Mouse (Mus musculus) forebrain, embryonic 15.5 days (tissue): ENCODE measurements around the gene Fam104a. TPM values are rescaled to one million over a fixed set of nuclear protein-coding genes. Genes with fewer than 3 reads are reported as not detected.

Experiments
- ATAC-seq: fragments of 200-750 bp; cut with Nextera tagmentation; replicated peaks from 2 replicates; pipeline ENCODE4 v1.8.0; 2017; ENCODE audit warnings: mild to moderate bottlenecking, moderate TSS enrichment, moderate library complexity
- H3K27ac ChIP-seq: fragments of 300-500 bp; sonication (generic); replicated peaks from 2 replicates; pipeline ENCODE4 v1.5.1; 2015; ENCODE audit warnings: mild to moderate bottlenecking, inconsistent platforms
- H3K27me3 ChIP-seq: fragments of 300-500 bp; sonication (generic); 2 replicates; pipeline ENCODE4 v1.6.1; 2015; ENCODE audit warnings: inconsistent platforms
- H3K36me3 ChIP-seq: fragments of 300-500 bp; sonication (generic); 2 replicates; pipeline ENCODE4 v1.6.1; 2015; ENCODE audit warnings: mild to moderate bottlenecking, inconsistent platforms
- H3K4me1 ChIP-seq: fragments of 300-500 bp; sonication (generic); 2 replicates; pipeline ENCODE4 v1.6.1; 2015; ENCODE audit warnings: inconsistent platforms
- H3K4me2 ChIP-seq: fragments of 300-500 bp; sonication (generic); replicated peaks from 2 replicates; pipeline ENCODE4 v1.6.1; 2015; ENCODE audit warnings: mild to moderate bottlenecking, inconsistent platforms
- H3K4me3 ChIP-seq: fragments of 300-500 bp; sonication (generic); 2 replicates; pipeline ENCODE4 v1.5.1; 2015; ENCODE audit warnings: mild to moderate bottlenecking, inconsistent platforms
- H3K9ac ChIP-seq: fragments of 300-500 bp; sonication (generic); replicated peaks from 2 replicates; pipeline ENCODE4 v1.6.1; 2015; ENCODE audit warnings: mild to moderate bottlenecking, inconsistent platforms
- H3K9me3 ChIP-seq: fragments of 300-500 bp; sonication (generic); 2 replicates; pipeline ENCODE4 v1.6.1; 2016; ENCODE audit warnings: inconsistent platforms
- WGBS: fragments of 180-500 bp; shearing (Covaris S2); methylation state at CpG from one replicate; pipeline ENCODE4 v1.1.7; 2015; ENCODE audit warnings: mixed read lengths; 5-methylcytosine and 5-hydroxymethylcytosine counted together
- polyA plus RNA-seq: library from polyadenylated mRNA; unstranded; fragments of >200 nt; fragmentation: Nextera tagmentation; extraction: Ambion mirVana; gene quantifications from 2 replicates; pipeline ENCODE4 v1.2.1, GENCODE M21; 2015

Fam104a gene
- polyA plus RNA-seq, 1 experiment from 2014 or later = 47.2 TPM

DNA sequence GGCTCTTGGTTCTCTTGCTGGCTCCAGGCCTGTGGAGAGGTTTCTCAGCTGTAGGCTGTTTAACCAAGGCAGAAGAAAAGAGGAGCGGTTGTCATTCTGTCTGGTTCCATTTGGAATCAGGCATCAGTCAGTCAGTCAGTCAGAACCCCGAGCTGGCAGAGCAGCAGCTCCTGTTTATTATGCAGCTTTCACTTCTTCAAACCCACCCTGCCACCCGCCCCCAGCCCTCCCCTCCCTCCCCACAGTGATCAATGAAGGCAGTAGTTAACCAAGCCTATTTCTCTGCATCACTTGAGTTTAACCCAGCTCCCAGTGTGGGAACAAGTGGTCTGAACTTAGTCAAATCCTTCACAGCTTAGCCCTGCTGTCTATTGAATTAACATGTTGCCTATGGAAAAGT is 7.9 kb upstream of the Fam104a start:
- H3K9ac ChIP-seq = no peak overlapping the region
- H3K9me3 ChIP-seq = no peaks in the 10 kb centered on the region
- peaks cover 75% of the 10 kb centered on the region for H3K36me3 ChIP-seq
- 67% methylated on average over 3 of the region's 3 CpGs for WGBS
- ATAC-seq = no peak
- peaks cover 3% of the 10 kb centered on the region for H3K4me1 ChIP-seq
- H3K4me3 ChIP-seq = no peak overlapping the region
- H3K27ac ChIP-seq = no peak overlapping the region
- H3K4me2 ChIP-seq = no peak overlapping the region
- H3K27me3 ChIP-seq = no peaks in the 10 kb centered on the region

DNA sequence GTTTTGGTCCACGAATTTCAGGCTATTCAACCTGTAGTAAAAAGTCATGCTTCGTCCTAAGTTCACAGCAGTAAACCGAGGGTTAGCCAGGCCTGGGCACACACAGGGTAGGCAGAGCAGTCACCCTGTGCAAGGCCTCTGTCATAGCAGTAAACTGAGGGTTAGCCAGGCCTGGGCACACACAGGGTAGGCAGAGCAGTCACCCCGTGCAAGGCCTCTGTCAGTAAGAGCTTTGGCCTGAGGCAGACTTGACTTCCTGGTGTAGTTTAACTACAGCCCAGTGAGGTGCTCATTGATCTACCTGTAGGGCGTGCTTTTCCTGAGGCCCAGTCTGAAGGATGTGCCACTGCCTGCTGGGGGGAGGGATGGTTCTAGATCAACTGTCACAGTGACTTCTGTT is 7.4 kb upstream of the Fam104a start:
- ATAC-seq = no peak
- Histone ChIP-seq H3K36me3 (peaks cover 70% of the 10 kb centered on the region), H3K4me1 (peaks cover 8% of the 10 kb centered on the region), H3K9ac (no peak overlapping the region), H3K27ac (no peak overlapping the region), H3K4me2 (no peak overlapping the region), H3K4me3 (no peak overlapping the region), H3K9me3 (no peaks in the 10 kb centered on the region), H3K27me3 (no peaks in the 10 kb centered on the region)
- WGBS = 87% methylated on average over 5 of the region's 5 CpGs

DNA sequence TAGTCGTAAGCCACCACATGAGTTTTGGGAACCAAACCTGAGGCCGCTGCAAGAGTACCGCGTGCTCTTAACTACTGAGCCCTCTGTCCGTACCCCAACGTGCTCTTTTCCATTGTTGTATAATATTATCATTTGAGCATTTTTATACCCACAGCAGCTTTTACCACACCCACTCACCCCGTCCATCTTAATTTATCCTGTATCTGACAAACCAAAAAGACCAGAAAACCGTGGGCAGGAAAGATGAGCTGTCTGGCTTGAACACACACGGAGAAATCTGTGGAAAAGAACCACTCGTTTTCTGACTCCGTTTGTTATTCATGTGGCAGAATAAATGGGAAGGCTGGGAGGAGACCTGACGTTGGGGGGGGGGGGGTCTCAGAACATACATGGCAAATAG is 6.6 kb upstream of the Fam104a start:
- no peak for ATAC-seq
- peaks cover 66% of the 10 kb centered on the region for H3K36me3 ChIP-seq

DNA sequence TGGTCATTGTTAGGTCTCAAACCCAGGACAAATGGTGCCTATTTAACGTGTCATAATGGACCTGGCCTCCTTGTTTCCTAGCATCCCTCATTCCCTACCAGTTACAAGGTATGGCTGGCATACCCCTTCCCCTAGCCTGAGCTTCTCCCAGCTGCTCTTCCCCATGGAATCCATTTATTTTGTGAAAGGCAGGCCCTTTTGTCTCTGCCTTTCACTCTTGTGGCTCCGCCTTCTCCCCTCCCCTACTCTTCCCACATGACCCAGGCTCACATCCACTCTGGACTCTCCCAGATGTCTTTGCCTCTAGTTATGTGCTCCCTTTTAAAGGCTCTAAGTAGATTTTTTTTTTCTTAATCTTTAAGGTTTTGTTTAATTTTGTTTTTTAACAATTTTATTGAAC is 3.1 kb upstream of the Fam104a start:
- 29% methylated on average over 2 of the region's 2 CpGs for WGBS
- H3K36me3 ChIP-seq = peaks cover 32% of the 10 kb centered on the region
- no peaks in the 10 kb centered on the region for H3K27me3 ChIP-seq
- H3K4me1 ChIP-seq = peaks cover 35% of the 10 kb centered on the region
- H3K27ac ChIP-seq = 0 out of 2 replicates have a peak overlapping the region, but pooled peaks have one; percentile 14
- H3K9ac ChIP-seq = no peak overlapping the region; the same call in 1 of the 2 replicates
- H3K9me3 ChIP-seq = no peaks in the 10 kb centered on the region
- ATAC-seq = no peak
- H3K4me2 ChIP-seq = 0 out of 2 replicates have a peak overlapping the region, but pooled peaks have one; percentile 10
- no peak overlapping the region for H3K4me3 ChIP-seq

More for the DNA sequence above, 6.6 kb upstream of the Fam104a start:
- H3K4me2 ChIP-seq = no peak overlapping the region
- peaks cover 15% of the 10 kb centered on the region for H3K4me1 ChIP-seq
- H3K27ac ChIP-seq = no peak overlapping the region
- H3K9ac ChIP-seq = no peak overlapping the region
- 90% methylated on average over 12 of the region's 12 CpGs for WGBS
- H3K4me3 ChIP-seq = no peak overlapping the region
- H3K27me3 ChIP-seq = no peaks in the 10 kb centered on the region
- H3K9me3 ChIP-seq = no peaks in the 10 kb centered on the region

DNA sequence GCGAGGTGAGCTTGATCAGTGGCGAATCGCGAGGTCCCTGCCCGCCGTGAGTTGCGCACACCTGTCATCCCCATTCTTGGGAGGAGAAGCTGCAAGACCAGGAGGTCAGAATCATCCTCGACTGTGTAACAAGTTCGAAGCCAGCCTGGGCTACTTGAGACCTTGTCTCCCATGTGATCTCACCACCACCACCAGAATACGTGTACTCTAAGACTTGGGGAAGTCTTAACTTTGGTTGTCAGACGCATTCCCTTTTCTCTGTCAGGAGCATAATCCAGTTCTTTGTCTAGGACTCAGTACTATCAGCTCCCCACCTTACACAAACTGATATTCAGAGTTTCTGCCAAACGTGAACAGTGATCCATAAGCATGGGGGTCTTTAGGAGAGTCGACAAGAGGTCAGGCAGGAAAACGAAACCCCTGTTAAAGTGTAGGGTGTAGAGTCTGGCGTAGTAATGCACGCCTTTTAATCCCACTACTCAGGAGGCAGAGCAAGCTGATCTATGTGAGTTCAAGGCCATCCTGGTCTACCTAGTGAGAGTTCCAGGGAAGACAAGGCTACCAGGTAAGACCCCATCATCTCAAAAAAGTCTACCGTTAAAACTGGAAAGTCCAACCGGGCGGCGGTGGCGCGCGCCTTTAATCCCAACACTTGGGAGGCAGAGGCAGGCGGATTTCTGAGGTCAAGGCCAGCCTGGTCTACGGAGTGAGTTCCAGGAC is 912 bp upstream of the Fam104a start:
- H3K27me3 ChIP-seq = no peaks in the 10 kb centered on the region
- H3K27ac ChIP-seq = peak overlapping the region; percentile 92; the same call in 1 of the 2 replicates
- no peaks in the 10 kb centered on the region for H3K9me3 ChIP-seq
- H3K36me3 ChIP-seq = peaks cover 21% of the 10 kb centered on the region
- H3K9ac ChIP-seq = peak overlapping the region; percentile 74
- ATAC-seq = no peak
- peak overlapping the region; percentile 98 for H3K4me2 ChIP-seq
- H3K4me3 ChIP-seq = peak overlapping the region; percentile 87
- 43% methylated on average over 25 of the region's 25 CpGs for WGBS
- peaks cover 50% of the 10 kb centered on the region for H3K4me1 ChIP-seq

DNA sequence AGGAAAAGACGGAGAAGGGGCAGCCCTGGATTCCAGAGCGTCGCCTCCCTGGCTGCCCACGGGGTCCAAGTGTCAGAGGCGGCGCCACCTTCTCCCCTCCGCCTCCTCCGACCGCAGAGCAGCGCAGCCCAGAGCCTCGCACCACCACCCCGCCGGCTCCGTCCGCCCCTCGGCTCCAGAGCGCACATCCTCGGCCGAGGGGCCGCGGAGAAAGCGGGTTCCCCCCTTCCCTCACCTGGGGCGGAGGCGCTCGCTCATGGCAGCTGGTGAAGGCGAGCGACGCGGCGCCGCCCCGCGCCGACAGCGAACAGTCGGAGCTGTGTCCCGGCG is 363 bp downstream of the Fam104a start:
- Histone ChIP-seq H3K27ac (peak overlapping the region; percentile 92), H3K36me3 (peaks cover 11% of the 10 kb centered on the region), H3K9me3 (no peaks in the 10 kb centered on the region), H3K9ac (peak overlapping the region; percentile 74), H3K27me3 (no peaks in the 10 kb centered on the region), H3K4me1 (peaks cover 52% of the 10 kb centered on the region), H3K4me2 (peak overlapping the region; percentile 98), H3K4me3 (peak overlapping the region; percentile 87)
- WGBS = under 1% methylated on average over 38 of the region's 38 CpGs
- ATAC-seq = peak; percentile 81; the same call in 1 of the 2 replicates

DNA sequence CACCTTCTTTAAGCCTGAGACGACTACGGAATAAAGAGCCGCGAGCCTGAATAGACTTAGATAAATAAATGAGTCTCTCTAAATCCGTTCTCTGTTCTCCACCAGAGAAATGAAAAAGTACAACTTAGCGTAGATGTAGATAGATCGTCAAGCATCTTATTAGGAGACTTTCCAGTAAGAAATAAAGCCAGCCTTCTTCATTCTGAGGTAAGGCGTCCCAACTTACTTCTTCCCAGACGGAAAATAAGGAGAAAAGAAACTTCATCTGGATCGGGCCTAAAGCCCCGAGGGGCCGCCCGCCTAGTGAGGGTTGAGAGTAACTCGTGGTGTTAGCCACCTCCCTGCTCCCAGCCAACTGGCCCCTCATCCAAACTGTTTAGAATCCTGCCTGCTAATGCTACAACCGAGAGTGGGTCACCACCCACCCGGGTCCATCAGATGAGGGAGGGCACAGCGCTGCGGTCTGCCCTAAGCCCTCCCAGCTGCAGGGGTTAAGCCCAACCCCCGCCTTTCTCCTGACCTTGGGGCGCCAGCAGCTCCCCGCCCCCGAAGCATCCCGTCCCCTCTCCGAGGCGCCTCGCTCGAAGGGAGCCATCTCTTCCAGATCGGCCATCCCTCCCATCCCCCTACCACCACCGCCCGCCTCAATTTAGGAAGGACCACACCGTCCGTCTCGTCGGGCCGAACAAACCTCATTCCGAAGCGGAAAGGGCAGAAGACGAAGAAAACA is 893 bp downstream of the Fam104a start:
- H3K4me2 ChIP-seq = peak overlapping the region; percentile 98
- peaks cover 6% of the 10 kb centered on the region for H3K36me3 ChIP-seq
- WGBS = 2% methylated on average over 38 of the region's 38 CpGs
- peaks cover 55% of the 10 kb centered on the region for H3K4me1 ChIP-seq
- no peaks in the 10 kb centered on the region for H3K27me3 ChIP-seq
- ATAC-seq = peak; percentile 21
- H3K27ac ChIP-seq = peak overlapping the region; percentile 92
- no peaks in the 10 kb centered on the region for H3K9me3 ChIP-seq
- H3K4me3 ChIP-seq = peak overlapping the region; percentile 87
- H3K9ac ChIP-seq = peak overlapping the region; percentile 74

DNA sequence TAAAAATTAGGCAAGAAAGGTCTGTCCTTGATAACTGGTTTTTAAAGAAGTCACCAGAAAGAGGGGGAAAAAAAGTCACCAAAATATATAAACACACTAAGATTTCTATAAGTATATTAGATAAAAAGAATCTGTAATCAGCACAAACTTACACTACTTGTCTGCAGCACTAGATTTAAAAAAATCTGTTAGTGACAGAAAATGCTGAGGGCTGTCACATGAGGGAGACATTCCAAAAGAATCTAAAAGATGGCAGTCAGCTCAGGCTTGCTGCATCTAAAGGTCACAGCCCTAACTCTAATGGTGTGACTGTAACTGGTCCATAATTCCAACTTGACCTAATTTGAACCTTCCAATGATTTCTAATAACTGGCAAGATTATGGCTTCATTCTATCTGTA is 2.0 kb downstream of the Fam104a start:
- Histone ChIP-seq H3K4me3 (peak overlapping the region; percentile 87), H3K4me2 (peak overlapping the region; percentile 98), H3K9me3 (no peaks in the 10 kb centered on the region), H3K9ac (0 out of 2 replicates have a peak overlapping the region, but pooled peaks have one; percentile 32), H3K4me1 (peaks cover 53% of the 10 kb centered on the region), H3K27me3 (no peaks in the 10 kb centered on the region), H3K27ac (no peak overlapping the region), H3K36me3 (peaks cover 2% of the 10 kb centered on the region)
- no peak for ATAC-seq

DNA sequence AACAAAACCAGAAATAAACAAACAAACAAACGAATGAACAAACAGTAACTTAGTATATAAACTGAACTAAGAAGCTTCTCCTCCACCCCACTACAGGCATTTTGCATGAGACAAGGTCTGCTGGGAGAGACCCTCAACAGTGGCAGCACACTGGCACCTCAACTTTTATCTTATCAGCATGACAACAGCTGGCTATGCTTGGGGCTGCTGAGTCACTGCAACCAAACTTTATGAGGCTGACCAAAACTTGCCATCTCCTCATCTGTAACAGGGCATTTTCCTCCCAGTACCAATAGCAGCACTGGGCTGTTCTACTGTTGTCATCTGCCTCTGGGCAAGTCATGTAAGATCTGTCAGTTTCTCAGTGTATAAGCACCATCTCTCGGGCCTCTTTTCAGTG is 3.0 kb downstream of the Fam104a start:
- no peak overlapping the region for H3K27ac ChIP-seq
- no peak for ATAC-seq
- H3K27me3 ChIP-seq = no peaks in the 10 kb centered on the region
- H3K4me1 ChIP-seq = peaks cover 44% of the 10 kb centered on the region
- H3K4me3 ChIP-seq = no peak overlapping the region
- WGBS = 95% methylated on average over 2 of the region's 2 CpGs
- peaks cover 13% of the 10 kb centered on the region for H3K36me3 ChIP-seq
- H3K4me2 ChIP-seq = no peak overlapping the region
- no peaks in the 10 kb centered on the region for H3K9me3 ChIP-seq
- H3K9ac ChIP-seq = 0 out of 2 replicates have a peak overlapping the region, but pooled peaks have one; percentile 13

DNA sequence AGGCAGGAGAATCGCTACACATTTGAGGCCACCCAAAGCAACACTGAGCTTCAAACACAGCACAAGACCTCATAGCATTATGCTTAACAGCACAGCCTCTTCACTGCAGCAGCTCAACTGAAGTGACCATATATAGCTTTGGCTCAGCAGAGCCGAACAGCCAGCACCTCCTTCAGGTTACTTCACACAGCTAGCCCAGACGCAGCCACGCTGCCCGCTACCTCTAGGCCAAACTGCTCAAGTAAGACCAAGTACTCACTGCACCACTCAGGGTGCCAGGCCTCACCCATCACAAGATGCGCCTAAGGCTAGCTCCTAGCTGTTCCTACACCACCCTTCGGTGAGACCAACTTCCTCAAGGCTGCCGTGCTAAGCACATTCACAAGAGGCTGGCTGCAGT is 5.6 kb downstream of the Fam104a start:
- no peak overlapping the region for H3K27ac ChIP-seq
- 90% methylated on average over 8 of the region's 8 CpGs for WGBS
- H3K27me3 ChIP-seq = no peaks in the 10 kb centered on the region
- H3K9me3 ChIP-seq = no peaks in the 10 kb centered on the region
- ATAC-seq = no peak
- no peak overlapping the region for H3K4me3 ChIP-seq
- H3K4me1 ChIP-seq = peaks cover 37% of the 10 kb centered on the region
- H3K9ac ChIP-seq = no peak overlapping the region
- H3K36me3 ChIP-seq = peaks cover 24% of the 10 kb centered on the region
- H3K4me2 ChIP-seq = no peak overlapping the region

DNA sequence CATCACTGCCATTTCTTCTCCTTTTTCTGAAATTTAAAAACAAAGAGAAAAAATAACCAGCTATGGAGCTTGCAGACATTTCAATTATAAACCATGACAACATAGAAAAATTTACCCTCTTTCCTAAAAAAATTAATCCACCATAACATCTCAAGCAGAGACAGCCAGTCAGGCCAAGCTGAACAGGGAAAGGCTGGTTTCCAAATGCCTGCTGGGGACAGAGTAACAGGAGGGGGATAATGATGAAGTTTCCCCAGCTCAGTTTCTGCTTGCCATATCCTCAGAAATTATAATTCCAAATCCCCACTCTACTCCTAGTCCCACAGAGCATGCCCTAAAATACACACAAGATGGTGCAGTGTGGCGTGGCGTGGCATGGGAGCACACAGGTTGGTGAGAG is 6.6 kb downstream of the Fam104a start:
- Histone ChIP-seq H3K9me3 (no peaks in the 10 kb centered on the region), H3K4me3 (no peak overlapping the region), H3K36me3 (peaks cover 33% of the 10 kb centered on the region), H3K27me3 (no peaks in the 10 kb centered on the region), H3K27ac (no peak overlapping the region), H3K9ac (no peak overlapping the region), H3K4me2 (no peak overlapping the region), H3K4me1 (peaks cover 32% of the 10 kb centered on the region)
- no peak for ATAC-seq
- 94% methylated on average over 2 of the region's 2 CpGs for WGBS

DNA sequence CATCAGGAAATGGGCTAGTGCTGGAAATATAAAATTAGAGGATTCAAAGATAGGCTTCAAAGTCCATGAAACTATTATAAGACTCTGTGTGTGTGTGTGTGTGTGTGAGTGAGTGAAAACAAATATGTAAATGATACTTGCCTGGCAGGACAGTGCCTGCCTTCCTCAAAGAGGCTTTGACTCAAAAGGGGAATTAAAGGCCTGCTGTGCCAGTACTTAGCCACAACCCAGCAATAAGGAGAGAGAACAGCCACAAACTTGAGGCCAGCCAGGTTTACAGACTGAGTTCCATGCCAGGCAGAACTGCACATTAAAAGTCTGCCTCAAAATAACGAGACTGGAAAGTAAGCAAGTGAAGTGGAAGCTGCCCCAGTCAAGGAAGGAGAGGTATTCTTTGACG is 7.1 kb downstream of the Fam104a start:
- WGBS = 48% methylated on average over 2 of the region's 2 CpGs
- Histone ChIP-seq H3K9ac (no peak overlapping the region), H3K4me1 (peaks cover 27% of the 10 kb centered on the region), H3K36me3 (peaks cover 36% of the 10 kb centered on the region), H3K9me3 (no peaks in the 10 kb centered on the region), H3K27ac (no peak overlapping the region), H3K27me3 (no peaks in the 10 kb centered on the region), H3K4me3 (no peak overlapping the region), H3K4me2 (no peak overlapping the region)
- no peak for ATAC-seq
